Mouse (Mus musculus) kidney, postnatal 4 days (tissue): ENCODE results near the gene Llph.
A peak's percentile ranks its signal among the peaks of the same experiment; 100 is the strongest.
"Not testable (repeated sequence)": the region's sequence is repeated elsewhere in the genome, so short reads cannot be mapped to it uniquely, and the experiment has no call there.

Source experiments
- DNase-seq, 2 experiments: peaks; one replicate each; pipeline ENCODE4 v3.0.0; 2021; ENCODE audit warnings: mixed read lengths in 2 of 2

Gene Llph

DNA sequence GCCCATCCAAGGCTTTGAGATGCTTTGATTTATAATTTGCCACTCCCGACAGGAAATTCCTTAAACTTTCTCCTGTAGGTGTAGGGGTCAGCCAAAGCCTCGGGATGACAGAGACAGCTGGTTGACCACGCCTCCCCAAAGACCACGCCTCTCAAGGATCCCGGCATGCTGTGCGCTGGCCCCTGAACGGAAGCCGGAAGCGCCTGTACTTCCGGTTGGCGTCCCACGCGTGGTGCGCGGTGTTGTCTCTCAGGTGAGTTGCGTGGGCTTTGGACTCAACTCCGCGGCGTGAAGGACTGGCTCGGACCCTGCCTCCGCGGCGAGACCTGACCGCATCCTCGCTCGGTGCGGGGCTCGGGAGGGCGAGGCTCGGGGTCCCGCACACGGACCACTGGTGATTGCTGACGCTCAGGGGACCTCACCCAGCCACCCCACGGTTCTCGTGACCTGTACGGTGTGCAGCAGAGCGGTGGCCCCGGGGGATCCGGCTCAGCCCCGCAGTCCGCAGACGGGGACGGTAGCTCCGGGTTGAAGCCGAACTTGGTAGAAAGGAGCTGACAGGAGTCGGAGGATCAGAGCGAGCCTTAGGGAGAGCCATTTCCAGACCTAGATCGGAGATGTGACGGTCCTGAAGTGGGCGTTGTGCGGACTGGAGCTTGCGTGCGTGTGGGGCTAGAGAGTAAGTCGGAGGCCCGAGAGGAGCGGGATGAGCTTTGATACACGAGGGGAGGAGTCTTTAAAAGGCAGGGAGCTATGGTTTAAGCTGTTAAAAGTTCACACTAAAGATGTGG lies at the start of gene Llph:
TSS of gene Llph (plus strand) at position 200 of the 791 bp plus-strand sequence.
- DNase-seq: peak; percentile 92 to 94

DNA sequence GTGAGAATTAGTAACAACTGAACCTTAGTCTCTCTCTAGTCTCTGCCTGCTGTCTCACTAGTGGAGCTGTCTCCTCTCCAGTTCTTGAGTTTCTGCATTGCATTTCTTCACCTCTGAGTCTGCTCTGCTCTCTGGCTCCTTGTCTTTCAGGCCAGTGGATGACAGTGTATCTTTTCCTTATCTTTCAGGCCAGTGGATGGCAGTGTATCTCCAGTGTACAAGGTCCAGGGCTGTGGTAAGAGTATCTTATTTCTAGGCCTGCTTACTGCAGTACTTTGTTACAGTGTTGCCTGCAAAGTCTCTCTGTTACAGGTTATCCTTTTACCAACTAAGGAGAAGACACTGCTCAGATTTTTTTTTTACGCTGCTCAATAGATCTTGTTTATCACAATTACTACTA lies 44.0 kb upstream of the Llph start:
- DNase-seq: peak in 1 of 2 experiments; percentile 17

- no peak for DNase-seq
Measured at GRCm38 (mm10) chr10:120183342-120183741, 43.5 kb upstream of the Llph start.

DNA sequence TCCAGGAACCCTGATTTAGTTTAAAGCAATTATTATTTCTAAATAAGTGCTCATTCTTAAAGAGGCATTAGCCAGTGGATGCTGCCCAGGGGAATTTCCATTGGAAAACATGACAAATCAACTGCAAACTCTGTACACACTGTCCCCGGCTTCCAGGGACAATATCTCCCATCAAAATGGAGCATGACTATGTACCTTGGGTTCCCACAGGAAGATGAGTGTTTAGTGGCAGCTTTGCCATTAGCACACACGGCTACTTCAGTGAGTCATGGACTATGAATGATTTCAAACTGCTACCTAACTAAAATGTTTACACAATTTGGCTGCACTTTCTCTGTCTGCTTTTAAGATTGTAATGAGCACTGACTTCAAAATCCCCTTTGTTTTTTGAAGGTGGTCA lies 38.4 kb upstream of the Llph start:
- no peak for DNase-seq

DNA sequence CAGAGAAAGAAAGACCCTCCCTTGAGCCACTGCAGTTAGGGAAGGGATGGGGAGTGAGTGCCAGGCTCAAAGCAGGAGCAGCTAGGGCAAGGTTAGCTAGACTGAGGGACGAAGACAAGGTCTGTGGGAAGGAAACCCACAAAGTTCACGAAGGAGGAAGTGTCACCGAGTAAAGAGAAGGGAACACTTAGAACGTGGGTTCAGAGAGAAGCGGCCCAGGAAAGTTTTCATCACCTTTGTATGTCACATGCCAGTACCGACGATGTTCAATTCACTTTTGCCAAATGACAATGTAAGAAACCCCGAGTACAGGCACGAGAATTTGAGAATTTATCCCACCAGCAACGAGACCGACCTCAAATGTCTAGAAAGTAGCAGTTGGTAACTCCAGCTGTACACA lies 37.6 kb upstream of the Llph start:
- no peak for DNase-seq

- DNase-seq: no peak
Measured at GRCm38 (mm10) chr10:120189782-120190181, 37.1 kb upstream of the Llph start.

- no peak for DNase-seq
Measured at GRCm38 (mm10) chr10:120191165-120191564, 35.7 kb upstream of the Llph start.

DNA sequence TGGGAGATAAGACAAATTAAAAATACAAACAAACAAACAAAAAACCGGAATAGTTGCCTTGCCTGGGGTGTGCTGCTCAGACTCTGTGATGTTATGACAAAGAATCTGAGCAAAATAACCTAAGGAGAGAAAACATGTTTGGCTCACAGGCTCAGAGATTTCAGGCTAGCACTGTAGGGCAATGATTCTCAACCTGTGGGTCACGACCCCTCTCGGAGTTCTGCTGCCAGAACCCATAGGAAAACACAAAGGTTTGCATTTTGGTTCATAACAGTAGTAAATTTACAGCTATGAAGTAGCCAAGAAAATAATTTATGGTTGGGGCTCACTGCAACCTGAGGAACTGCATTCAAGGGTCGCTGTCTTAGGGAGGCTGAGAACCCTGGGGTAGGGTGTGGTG lies 34.6 kb upstream of the Llph start:
- DNase-seq: no peak

- DNase-seq: no peak
Measured at GRCm38 (mm10) chr10:120193255-120193654, 33.6 kb upstream of the Llph start.

GRCm38 (mm10) chr10:120197061-120197835 lies 29.6 kb upstream of the Llph start:
- DNase-seq: no peak

DNA sequence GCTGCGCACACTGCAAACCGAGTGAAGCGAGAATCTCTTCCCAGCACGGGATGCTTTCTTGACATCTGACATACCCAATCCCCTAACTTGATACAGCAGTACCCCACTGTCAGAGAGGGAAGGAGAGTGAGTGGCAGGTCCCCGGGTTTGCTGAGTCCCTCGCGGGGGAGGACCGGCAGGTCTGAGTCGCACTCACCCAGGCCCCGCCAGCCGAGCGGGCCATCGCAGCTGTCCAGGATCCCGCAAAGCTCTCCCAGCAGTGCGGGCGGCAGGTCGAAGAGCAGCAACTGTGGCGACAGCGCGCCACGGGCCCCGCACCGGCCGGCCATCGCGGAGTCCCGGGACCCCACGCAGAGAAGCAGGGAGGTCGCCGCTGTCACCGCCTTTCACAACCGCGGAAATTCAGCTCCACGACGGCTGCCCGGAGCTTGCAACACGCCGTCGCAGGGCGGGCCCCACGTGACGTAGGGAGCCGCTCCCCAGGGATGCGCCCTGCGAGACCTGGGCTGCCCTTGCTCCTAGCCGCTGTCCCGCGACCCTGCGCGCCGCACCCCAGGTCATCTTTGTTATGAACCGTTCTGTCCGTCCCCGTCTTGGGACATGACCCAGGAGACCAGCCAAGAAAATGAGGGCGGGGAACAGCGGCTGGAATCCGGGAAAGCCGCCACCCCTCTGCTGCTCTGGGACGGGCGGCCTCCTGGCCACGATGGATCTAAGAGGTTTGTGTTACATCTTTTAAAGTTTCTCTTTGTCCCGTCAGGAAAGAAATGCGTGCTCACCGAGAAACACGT lies 25.5 kb upstream of the Llph start, which contains the start of gene Tmbim4:
TSS of gene Tmbim4 (plus strand) at position 460 of the 791 bp plus-strand sequence.
- peak; percentile 72 to 80 for DNase-seq

DNA sequence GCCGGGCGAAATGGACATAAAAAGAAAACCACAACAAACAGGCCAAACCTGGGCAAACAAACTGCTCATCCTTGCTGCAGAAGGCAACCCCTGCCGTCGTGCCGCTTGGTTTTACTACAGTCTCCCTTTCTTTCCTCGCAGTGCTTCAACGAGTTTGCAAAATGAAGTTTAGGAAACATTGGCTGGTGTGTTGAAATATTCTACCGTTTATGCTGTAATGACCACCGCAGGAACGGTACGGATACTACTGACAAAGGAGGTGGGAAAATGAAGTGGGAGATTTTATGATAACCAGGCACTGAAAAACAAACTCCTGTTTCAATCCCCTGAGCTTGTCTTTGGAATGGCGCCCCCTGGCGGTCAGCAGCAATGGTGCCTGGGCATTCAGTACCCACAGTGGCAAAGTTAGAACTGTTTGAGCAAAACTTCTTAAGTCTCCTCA lies 24.9 kb upstream of the Llph start, which contains the start of gene Irak3:
TSS of gene Irak3 (minus strand) at position 170 of the 442 bp plus-strand sequence.
- peak; percentile 93 to 94 for DNase-seq

DNA sequence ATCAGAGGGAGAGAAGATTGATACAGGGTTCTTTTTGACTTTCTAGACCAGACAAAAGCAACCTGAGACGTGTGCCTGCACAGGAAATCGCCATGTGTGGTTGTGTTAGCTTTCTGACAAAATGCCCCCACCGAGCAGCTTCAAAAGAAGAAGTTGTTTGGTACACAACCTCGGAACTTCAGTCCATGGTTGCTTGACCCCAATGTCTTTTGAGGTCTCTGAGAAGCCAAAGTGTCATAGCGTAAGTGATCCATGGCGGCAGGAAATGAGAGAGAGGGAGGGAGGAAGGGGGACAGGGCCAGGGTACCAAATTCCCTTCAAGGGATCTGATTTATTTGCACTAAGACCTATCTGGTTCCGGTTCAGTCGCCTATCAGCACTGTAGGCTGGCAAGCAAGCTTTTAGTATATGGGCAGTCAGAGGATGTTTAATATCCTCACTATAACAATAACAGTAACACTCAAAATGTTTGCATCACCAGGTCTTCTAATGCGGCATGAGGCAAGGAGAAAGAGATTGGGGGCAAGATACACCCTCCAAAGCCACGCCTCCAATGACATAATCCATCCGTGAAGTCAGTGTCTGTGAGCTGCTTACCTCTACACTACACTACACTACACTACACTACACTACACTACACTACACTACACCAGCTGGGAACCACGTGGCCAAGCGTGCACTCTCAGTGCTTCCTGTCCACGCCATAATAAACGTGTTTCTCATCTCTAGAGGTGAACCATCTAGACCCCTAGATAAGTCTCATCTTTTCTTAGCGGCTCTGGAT lies 24.2 kb upstream of the Llph start:
- DNase-seq: no peak

DNA sequence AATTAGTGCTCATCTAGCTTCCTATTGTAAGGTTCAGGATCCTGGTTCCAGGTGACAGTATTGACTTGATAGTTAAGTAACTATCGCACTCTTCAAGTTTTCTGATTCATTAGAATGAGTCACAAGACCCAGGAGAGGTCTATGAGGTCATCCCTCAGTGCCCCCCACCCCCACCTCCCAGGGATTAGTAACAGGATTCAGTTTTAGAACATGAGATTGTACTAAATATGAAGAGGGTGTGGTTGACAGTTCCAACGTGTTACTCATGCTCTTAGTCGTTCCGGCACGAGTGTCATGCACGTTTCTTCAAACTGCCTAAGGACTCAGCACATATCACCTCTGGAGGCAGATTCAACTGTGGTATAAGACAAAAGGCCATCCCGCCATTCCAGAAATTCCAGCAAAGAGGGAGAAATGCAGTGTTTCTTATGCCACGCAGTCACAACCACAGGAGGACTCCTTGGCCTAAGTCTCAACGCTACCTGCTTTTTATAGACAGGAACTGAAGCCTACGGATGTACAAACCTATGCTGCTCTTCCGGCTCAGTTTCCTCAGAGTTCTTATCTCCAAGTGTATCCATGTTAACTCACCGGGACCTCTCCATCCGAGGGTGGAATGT lies 22.2 kb upstream of the Llph start:
- no peak for DNase-seq

GRCm38 (mm10) chr10:120208015-120208414 lies 18.9 kb upstream of the Llph start:
- no peak for DNase-seq

DNA sequence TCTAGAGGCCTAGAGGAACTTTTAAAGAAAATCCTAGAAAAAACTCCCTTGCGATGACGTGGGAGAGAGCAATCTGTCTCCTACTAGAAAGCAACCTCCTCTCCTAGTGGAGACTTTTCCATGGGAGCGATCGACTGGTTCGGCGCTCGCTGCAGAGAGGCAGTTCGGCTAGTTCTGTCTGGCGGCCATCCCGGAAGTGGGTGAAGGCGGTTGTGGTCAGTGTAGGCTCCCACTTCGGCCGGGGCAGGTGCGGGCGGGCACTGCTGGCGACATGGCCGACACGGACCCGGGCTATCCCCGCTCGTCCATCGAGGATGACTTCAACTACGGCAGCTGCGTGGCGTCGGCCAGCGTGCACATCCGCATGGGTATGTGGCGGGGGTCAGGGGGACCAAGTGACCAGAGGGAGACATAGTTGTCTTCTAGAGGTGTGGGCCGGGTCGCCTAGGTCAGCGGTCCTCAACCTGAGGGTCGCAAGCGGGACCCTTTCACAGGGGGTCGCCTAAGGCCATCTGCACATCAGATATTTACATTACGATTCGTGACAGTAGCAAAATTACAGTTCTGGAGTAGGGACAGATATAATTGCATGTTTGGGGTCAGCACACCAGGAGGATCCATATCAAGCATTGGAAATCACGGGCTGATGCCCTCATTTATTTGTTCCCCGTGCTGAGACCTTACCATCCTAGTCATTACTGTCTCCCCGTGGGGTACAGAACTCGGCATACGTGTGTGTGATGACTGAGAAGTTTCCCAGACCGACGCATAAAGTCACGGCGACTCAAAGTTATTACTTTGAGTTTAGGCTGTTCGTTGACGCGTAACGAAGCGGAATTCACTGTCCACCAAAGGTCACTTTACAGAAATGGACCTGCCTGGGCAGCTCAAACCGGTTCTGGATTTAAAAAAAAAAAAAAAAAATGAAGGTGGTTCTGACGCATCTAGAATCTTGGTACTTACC lies 18.0 kb upstream of the Llph start:
- DNase-seq: peak; percentile 93 to 95

GRCm38 (mm10) chr10:120209539-120209925 lies 17.3 kb upstream of the Llph start:
- DNase-seq: no peak

- DNase-seq: no peak
Measured at GRCm38 (mm10) chr10:120210096-120210495, 16.8 kb upstream of the Llph start.

GRCm38 (mm10) chr10:120217099-120217498 lies 9.8 kb upstream of the Llph start:
- not testable (repeated sequence) for DNase-seq

DNA sequence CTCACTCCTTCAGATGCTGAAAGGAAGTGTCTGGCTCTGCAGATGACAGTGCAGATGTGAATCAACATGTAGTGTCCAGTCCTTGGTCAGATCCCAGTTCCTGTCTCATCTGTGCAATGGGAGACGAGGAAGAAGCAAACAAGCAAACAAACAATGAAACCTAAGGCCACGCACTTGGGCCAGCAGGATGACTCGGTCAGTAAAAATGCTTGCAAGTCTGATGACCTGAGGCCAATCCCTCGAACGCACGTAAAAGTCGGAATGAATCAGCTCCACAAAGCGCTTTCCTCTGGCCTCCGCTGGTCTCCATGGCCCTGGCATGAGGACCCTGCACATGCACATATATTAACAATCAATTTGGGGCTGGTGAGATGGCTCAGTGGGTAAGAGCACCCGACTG lies 7.9 kb upstream of the Llph start:
- no peak for DNase-seq
